Mouse (Mus musculus) hindbrain, embryonic 13.5 days (tissue): ENCODE measurements around the gene Fig4. TPM values are rescaled to one million over a fixed set of nuclear protein-coding genes. Genes with fewer than 3 reads are reported as not detected.

ENCODE experiments used
- ATAC-seq: fragments of 200-750 bp; cut with Nextera tagmentation; 2 replicates; pipeline ENCODE4 v1.8.0; 2017; ENCODE audit warnings: moderate TSS enrichment; ENCODE audit not compliant: low FRiP score
- H3K27ac ChIP-seq: fragments of 300-500 bp; sonication (generic); 2 replicates; pipeline ENCODE4 v1.5.1; 2015; ENCODE audit warnings: inconsistent platforms, mild to moderate bottlenecking, moderate library complexity
- H3K27me3 ChIP-seq: fragments of 300-500 bp; sonication (generic); 2 replicates; pipeline ENCODE4 v1.6.1; 2015; ENCODE audit warnings: mild to moderate bottlenecking, inconsistent platforms
- H3K36me3 ChIP-seq: fragments of 300-500 bp; sonication (generic); 2 replicates; pipeline ENCODE4 v1.6.1; 2015; ENCODE audit warnings: mild to moderate bottlenecking, inconsistent platforms
- H3K4me1 ChIP-seq: fragments of 300-500 bp; sonication (generic); replicated peaks from 2 replicates; pipeline ENCODE4 v1.6.1; 2015; ENCODE audit warnings: inconsistent platforms
- H3K4me2 ChIP-seq: fragments of 300-500 bp; sonication (generic); 2 replicates; pipeline ENCODE4 v1.6.1; 2015; ENCODE audit warnings: inconsistent platforms, mild to moderate bottlenecking, moderate library complexity
- H3K4me3 ChIP-seq: fragments of 300-500 bp; sonication (generic); 2 replicates; pipeline ENCODE4 v1.5.1; 2015; ENCODE audit warnings: mild to moderate bottlenecking, inconsistent platforms
- H3K9ac ChIP-seq: fragments of 300-500 bp; sonication (generic); 2 replicates; pipeline ENCODE4 v1.6.1; 2015; ENCODE audit warnings: mild to moderate bottlenecking, inconsistent platforms
- H3K9me3 ChIP-seq: fragments of 300-500 bp; sonication (generic); 2 replicates; pipeline ENCODE4 v1.6.1; 2016; ENCODE audit warnings: inconsistent platforms
- WGBS: fragments of 180-500 bp; shearing (Covaris S2); methylation state at CpG from one replicate; pipeline ENCODE4 v1.1.7; 2015; 5-methylcytosine and 5-hydroxymethylcytosine counted together
- polyA plus RNA-seq: library from polyadenylated mRNA; unstranded; fragments of >200 nt; fragmentation: Nextera tagmentation; extraction: Ambion mirVana; gene quantifications from 2 replicates; pipeline ENCODE4 v1.2.1, GENCODE M21; 2015

Fig4 gene
- polyA plus RNA-seq, 1 experiment from 2014 or later = 28.0 TPM

GRCm38 (mm10) chr10:41204191-41204590 lies 98.9 kb downstream of the Fig4 start:
- WGBS = 65% methylated on average over 5 of the region's 5 CpGs

GRCm38 (mm10) chr10:41198719-41199118 lies 104.3 kb downstream of the Fig4 start:
- WGBS = 43% methylated on average over 6 of the region's 6 CpGs
- no peak for ATAC-seq
- Histone ChIP-seq H3K27ac (no peak overlapping the region), H3K27me3 (no peaks in the 10 kb centered on the region), H3K4me2 (no peak overlapping the region), H3K9ac (no peak overlapping the region), H3K36me3 (no peaks in the 10 kb centered on the region), H3K4me3 (no peak overlapping the region), H3K9me3 (no peaks in the 10 kb centered on the region), H3K4me1 (peaks cover 4% of the 10 kb centered on the region; the same call in 1 of the 2 replicates)

More at GRCm38 (mm10) chr10:41204191-41204590, 98.9 kb downstream of the Fig4 start:
- no peaks in the 10 kb centered on the region for H3K36me3 ChIP-seq
- no peaks in the 10 kb centered on the region for H3K27me3 ChIP-seq
- no peak overlapping the region for H3K9ac ChIP-seq
- no peak overlapping the region for H3K4me3 ChIP-seq
- H3K9me3 ChIP-seq = no peaks in the 10 kb centered on the region
- no peak overlapping the region for H3K27ac ChIP-seq
- no peak overlapping the region for H3K4me2 ChIP-seq
- peaks cover under 1% of the 10 kb centered on the region; the same call in 1 of the 2 replicates for H3K4me1 ChIP-seq
- no peak for ATAC-seq

DNA sequence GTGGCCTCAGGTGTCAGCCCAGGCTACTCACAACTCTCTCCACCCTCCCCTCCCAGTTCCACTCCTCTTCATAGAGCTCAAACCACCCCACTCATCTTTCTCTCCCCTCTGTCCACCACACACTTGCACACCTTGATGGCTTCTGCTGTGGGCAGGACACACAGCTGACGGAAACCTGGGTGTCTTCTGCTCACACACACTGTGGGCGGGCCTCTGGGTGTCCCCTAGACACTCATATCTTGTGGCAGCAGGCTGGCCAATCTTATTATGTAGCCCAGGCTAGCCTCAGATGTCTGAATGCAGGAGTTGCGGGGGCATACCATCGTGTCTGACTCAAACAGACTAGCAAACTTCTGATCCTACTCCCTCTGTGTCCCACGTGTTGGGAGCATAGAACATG lies 105.3 kb downstream of the Fig4 start:
- no peak overlapping the region for H3K9ac ChIP-seq
- peaks cover 4% of the 10 kb centered on the region; the same call in 1 of the 2 replicates for H3K4me1 ChIP-seq
- H3K4me3 ChIP-seq = no peak overlapping the region
- H3K27me3 ChIP-seq = no peaks in the 10 kb centered on the region
- no peaks in the 10 kb centered on the region for H3K9me3 ChIP-seq
- ATAC-seq = no peak
- no peak overlapping the region for H3K4me2 ChIP-seq
- WGBS = 93% methylated on average over 5 of the region's 5 CpGs
- H3K27ac ChIP-seq = no peak overlapping the region
- no peaks in the 10 kb centered on the region for H3K36me3 ChIP-seq

DNA sequence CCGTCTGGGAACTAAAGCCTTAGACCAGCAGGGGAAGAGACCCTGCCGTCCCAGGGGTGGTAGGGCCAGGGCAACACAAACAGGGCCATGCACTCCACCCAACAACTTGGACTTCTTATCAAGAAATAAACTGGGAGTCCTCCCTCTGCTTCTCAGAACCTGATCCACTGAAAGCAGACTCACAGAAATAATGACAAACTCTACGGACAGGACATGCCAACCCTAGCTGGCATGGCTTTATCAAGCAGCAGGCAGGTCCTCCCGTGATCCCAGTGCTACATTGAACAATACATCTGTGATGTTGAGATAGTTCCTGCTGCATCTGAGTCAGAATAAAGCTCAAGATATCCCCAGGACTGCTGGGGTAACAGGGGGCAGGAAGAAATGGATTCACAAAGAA lies 106.8 kb downstream of the Fig4 start:
- Histone ChIP-seq H3K4me3 (no peak overlapping the region), H3K9me3 (no peaks in the 10 kb centered on the region), H3K9ac (no peak overlapping the region), H3K4me2 (no peak overlapping the region), H3K36me3 (no peaks in the 10 kb centered on the region), H3K27ac (no peak overlapping the region), H3K27me3 (no peaks in the 10 kb centered on the region), H3K4me1 (peaks cover 4% of the 10 kb centered on the region; the same call in 1 of the 2 replicates)
- 75% methylated on average over 4 of the region's 4 CpGs for WGBS
- ATAC-seq = no peak

DNA sequence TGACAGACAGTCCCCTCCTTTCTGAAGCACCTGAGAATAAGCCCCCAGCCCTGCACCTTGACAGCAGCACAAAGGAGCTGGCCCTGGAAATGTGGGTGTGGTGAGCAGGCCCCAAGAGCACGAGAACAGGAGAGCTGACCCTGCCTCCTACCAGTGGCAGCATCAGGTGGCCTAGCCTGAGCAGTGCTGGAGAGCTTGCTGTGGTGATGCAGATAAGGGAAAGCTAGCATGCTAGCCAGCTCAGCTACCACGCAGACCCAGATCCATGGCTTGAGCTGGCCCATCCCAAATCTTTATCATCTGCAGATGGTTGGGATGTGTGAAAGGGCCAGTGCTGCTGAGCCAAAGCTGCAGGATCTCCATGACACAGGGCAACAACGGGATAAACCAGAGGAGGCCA lies 113.7 kb downstream of the Fig4 start:
- H3K27ac ChIP-seq = no peak overlapping the region
- no peak overlapping the region for H3K9ac ChIP-seq
- no peak for ATAC-seq
- no peak overlapping the region for H3K4me3 ChIP-seq
- WGBS = 71% methylated on average over 3 of the region's 3 CpGs
- H3K36me3 ChIP-seq = peaks cover 13% of the 10 kb centered on the region
- no peaks in the 10 kb centered on the region for H3K9me3 ChIP-seq
- no peak overlapping the region for H3K4me2 ChIP-seq
- H3K27me3 ChIP-seq = no peaks in the 10 kb centered on the region
- H3K4me1 ChIP-seq = no peaks in the 10 kb centered on the region

GRCm38 (mm10) chr10:41183975-41184374 lies 119.1 kb downstream of the Fig4 start:
- H3K27me3 ChIP-seq = no peaks in the 10 kb centered on the region
- peaks cover 10% of the 10 kb centered on the region for H3K4me1 ChIP-seq
- no peak for ATAC-seq
- no peaks in the 10 kb centered on the region for H3K9me3 ChIP-seq
- no peak overlapping the region for H3K4me3 ChIP-seq
- WGBS = 69% methylated on average over 3 of the region's 3 CpGs
- H3K9ac ChIP-seq = no peak overlapping the region
- peaks cover 13% of the 10 kb centered on the region for H3K36me3 ChIP-seq
- H3K27ac ChIP-seq = no peak overlapping the region
- no peak overlapping the region for H3K4me2 ChIP-seq

- no peak overlapping the region for H3K9ac ChIP-seq
- H3K27ac ChIP-seq = no peak overlapping the region
- H3K4me2 ChIP-seq = no peak overlapping the region
- peaks cover 10% of the 10 kb centered on the region for H3K4me1 ChIP-seq
- no peaks in the 10 kb centered on the region for H3K9me3 ChIP-seq
- no peak overlapping the region for H3K4me3 ChIP-seq
- no peak for ATAC-seq
- H3K36me3 ChIP-seq = peaks cover 4% of the 10 kb centered on the region; the same call in 1 of the 2 replicates
- 16% methylated on average over 6 of the region's 6 CpGs for WGBS
- no peaks in the 10 kb centered on the region for H3K27me3 ChIP-seq
Observed at GRCm38 (mm10) chr10:41182644-41183043, 120.4 kb downstream of the Fig4 start.

GRCm38 (mm10) chr10:41166141-41166540 lies 136.9 kb downstream of the Fig4 start:
- no peak for ATAC-seq
- Histone ChIP-seq H3K36me3 (no peaks in the 10 kb centered on the region), H3K4me2 (no peak overlapping the region), H3K27ac (no peak overlapping the region), H3K9me3 (no peaks in the 10 kb centered on the region), H3K4me1 (no peaks in the 10 kb centered on the region), H3K27me3 (no peaks in the 10 kb centered on the region), H3K4me3 (no peak overlapping the region), H3K9ac (no peak overlapping the region)
- WGBS = 91% methylated on average over 5 of the region's 5 CpGs

DNA sequence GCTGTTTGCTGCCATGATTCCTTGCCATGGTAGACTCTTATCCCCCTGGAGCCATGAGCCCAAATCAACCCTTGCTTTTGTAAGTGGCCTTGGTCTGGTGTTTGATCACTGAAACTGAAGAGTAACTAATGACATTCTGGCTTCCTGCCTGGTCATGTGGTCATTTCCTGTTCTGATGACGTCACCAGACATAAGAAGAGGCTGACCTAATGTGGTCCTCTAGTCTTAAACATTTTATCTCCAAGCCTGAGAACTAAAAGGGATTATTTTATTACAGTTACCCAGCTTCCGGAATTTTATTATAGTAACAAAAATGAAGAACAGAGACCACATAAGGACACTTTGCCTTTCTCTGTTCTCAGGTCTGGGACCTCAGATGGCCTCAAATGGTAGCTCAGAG lies 140.0 kb downstream of the Fig4 start:
- Histone ChIP-seq H3K9me3 (no peaks in the 10 kb centered on the region), H3K9ac (no peak overlapping the region), H3K27me3 (no peaks in the 10 kb centered on the region), H3K27ac (no peak overlapping the region), H3K4me3 (no peak overlapping the region), H3K36me3 (no peaks in the 10 kb centered on the region), H3K4me2 (no peak overlapping the region), H3K4me1 (no peaks in the 10 kb centered on the region)
- ATAC-seq = no peak
- 90% methylated on average over 2 of the region's 2 CpGs for WGBS

DNA sequence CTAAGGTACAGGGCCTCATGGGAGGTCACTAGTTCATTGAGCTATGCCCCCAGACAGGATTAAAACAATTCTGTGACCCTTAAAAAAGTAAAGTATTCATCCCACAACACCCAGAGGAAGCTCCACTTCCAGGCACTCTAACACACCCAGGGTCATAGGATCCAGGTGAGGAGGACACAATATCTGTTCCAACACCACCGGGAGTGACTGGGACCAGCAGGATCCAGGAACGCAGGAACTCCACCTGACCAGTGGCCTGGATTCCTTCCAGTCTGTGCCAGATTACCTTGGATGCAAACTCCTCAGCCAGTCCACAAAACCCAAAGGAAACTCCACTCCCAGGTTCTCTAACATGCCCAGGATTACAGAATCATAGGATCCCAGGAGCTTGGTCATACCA lies 145.8 kb downstream of the Fig4 start:
- no peak overlapping the region for H3K27ac ChIP-seq
- H3K9ac ChIP-seq = no peak overlapping the region
- H3K27me3 ChIP-seq = no peaks in the 10 kb centered on the region
- H3K4me3 ChIP-seq = no peak overlapping the region
- 0 out of 2 replicates have a peak, but pooled peaks cover 3% of the 10 kb centered on the region for H3K9me3 ChIP-seq
- no peaks in the 10 kb centered on the region for H3K4me1 ChIP-seq
- ATAC-seq = no peak
- WGBS = 91% methylated on average over 2 of the region's 2 CpGs
- H3K36me3 ChIP-seq = no peaks in the 10 kb centered on the region
- no peak overlapping the region for H3K4me2 ChIP-seq

DNA sequence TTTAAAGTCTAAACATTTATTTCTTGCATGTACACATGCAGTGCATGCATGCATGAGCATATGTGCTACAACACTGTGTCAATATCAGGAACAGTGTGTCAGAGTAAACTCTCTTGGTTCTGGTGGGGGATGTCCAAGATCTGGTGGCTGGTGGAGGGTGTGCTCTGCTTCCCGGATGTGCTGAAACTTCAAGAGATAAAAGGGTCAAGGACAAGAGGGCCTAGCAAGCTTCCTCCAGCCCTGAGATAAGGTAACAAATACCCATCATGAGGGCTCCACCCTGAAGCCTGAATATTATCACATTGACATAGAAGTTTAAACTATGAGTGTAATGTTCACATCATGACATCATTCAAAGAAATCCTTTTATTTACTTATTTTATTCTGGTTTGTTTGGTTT lies 146.4 kb downstream of the Fig4 start:
- H3K36me3 ChIP-seq = no peaks in the 10 kb centered on the region
- no peak overlapping the region for H3K4me2 ChIP-seq
- 90% methylated on average over 1 of the region's 1 CpGs for WGBS
- no peaks in the 10 kb centered on the region for H3K27me3 ChIP-seq
- H3K4me1 ChIP-seq = peaks cover under 1% of the 10 kb centered on the region; the same call in 1 of the 2 replicates
- no peak for ATAC-seq
- H3K4me3 ChIP-seq = no peak overlapping the region
- H3K9ac ChIP-seq = no peak overlapping the region
- no peak overlapping the region for H3K27ac ChIP-seq
- H3K9me3 ChIP-seq = 0 out of 2 replicates have a peak, but pooled peaks cover 3% of the 10 kb centered on the region

DNA sequence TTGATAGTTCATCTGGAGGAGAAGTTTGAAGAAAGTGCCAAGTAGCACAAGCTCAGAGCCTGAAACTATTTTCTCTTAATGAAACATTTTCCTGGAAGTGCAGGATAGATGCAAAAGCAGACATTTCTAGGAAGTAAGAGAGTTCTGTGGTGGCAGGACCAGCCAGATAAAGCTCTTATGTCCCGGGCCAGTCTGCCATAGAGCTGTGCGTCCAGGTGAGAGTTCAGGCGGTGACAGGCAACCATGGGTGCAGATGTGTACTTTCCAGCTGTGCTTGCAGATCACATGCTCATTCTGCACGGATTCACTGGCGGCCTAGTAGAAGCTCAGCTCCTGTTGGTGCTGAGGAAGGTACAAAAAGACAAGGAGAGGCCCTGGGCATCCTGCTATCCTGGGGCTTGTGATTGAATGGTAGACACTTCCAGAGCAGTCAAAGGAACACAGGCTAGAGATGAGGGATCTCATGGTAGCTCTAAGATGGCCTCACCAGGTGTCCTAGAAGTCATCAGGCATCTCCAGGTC lies 149.8 kb downstream of the Fig4 start:
- H3K27ac ChIP-seq = no peak overlapping the region
- WGBS = 92% methylated on average over 5 of the region's 5 CpGs
- H3K4me3 ChIP-seq = no peak overlapping the region
- H3K36me3 ChIP-seq = no peaks in the 10 kb centered on the region
- no peak overlapping the region for H3K4me2 ChIP-seq
- H3K9ac ChIP-seq = no peak overlapping the region
- no peaks in the 10 kb centered on the region for H3K27me3 ChIP-seq
- peaks cover 4% of the 10 kb centered on the region for H3K4me1 ChIP-seq
- 0 out of 2 replicates have a peak, but pooled peaks cover 3% of the 10 kb centered on the region for H3K9me3 ChIP-seq
- ATAC-seq = no peak

GRCm38 (mm10) chr10:41151901-41152300 lies 151.2 kb downstream of the Fig4 start:
- no peak overlapping the region for H3K9ac ChIP-seq
- no peaks in the 10 kb centered on the region for H3K9me3 ChIP-seq
- H3K4me2 ChIP-seq = no peak overlapping the region
- no peak overlapping the region for H3K27ac ChIP-seq
- no peak overlapping the region for H3K4me3 ChIP-seq
- H3K36me3 ChIP-seq = no peaks in the 10 kb centered on the region
- ATAC-seq = no peak
- peaks cover 4% of the 10 kb centered on the region for H3K4me1 ChIP-seq
- no peaks in the 10 kb centered on the region for H3K27me3 ChIP-seq
- WGBS = 83% methylated on average over 4 of the region's 4 CpGs
